Comparison of ENCODE assay signal across 29 mouse cellular contexts in genomic region chr10:52304574-52304973, GRCm38 (mm10). TPM values are rescaled to one million over a fixed set of nuclear protein-coding genes. Genes with fewer than 3 reads are reported as not detected.
DNase-seq lines count a peak whose midpoint lies in the region; ATAC-seq lines count a peak whose summit lies in the region.
"Had no signal": no experiment of that assay in that cellular context is flagged by ENCODE, and none has a peak within 500 bp of the region (broad histone marks: within the 10 kb centered on the region; RNA-seq: fewer than 3 reads in every experiment).

No protein-coding gene starts in this region.

- WGBS in neural tube, embryonic 12.5 days, result 66% methylated on average over 7 of the region's 7 CpGs

- no peak overlapping the region for H3K27ac ChIP-seq in neural tube, embryonic 12.5 days
- H3K27ac ChIP-seq: forebrain, embryonic 12.5 days; limb, embryonic 13.5 days; liver, embryonic 13.5 days; midbrain, embryonic 10.5 days; neural tube, embryonic 13.5 days; stomach, embryonic 15.5 days had no signal

- H3K9me3 ChIP-seq in neural tube, embryonic 12.5 days, result no peaks in the 10 kb centered on the region
- H3K9me3 ChIP-seq: forebrain, embryonic 12.5 days; limb, embryonic 13.5 days; liver, embryonic 13.5 days; midbrain, embryonic 10.5 days; neural tube, embryonic 13.5 days; stomach, embryonic 15.5 days had no signal

- peak; percentile 17 for DNase-seq in kidney, adult 18-20 months
- DNase-seq in kidney, postnatal 10 days, result no peak
- DNase-seq in neural tube, embryonic 10.5 days (ENCODE audit: extremely low spot score, low spot score), result no peak
- peak; percentile 69 for DNase-seq in adrenal gland, postnatal 14 days
- peak; percentile 13 to 14 for DNase-seq in kidney, postnatal 4 days
- no peak for DNase-seq in retina, embryonic 14.5 days (ENCODE audit: low spot score)
- DNase-seq in layer of hippocampus, adult 8-10 months (ENCODE audit: low spot score in 2 of 2), result no peak
- DNase-seq: cerebellum, adult 11-12 months; cerebellum, postnatal 36 days; gastrocnemius, postnatal 10 days; heart, adult 18-20 months; heart, postnatal 36 days; layer of hippocampus, adult 9-11 months; liver, embryonic 13.5 days; lung, embryonic 14.5 days; lung, postnatal 4 days; thymus, adult 18-20 months; thymus, postnatal 4 days had no signal

- peaks cover 7% of the 10 kb centered on the region for H3K36me3 ChIP-seq in neural tube, embryonic 12.5 days
- H3K36me3 ChIP-seq: forebrain, embryonic 12.5 days had no signal

- H3K27me3 ChIP-seq in neural tube, embryonic 12.5 days (replicated peaks), result no peaks in the 10 kb centered on the region
- H3K27me3 ChIP-seq: forebrain, embryonic 12.5 days; limb, embryonic 13.5 days; liver, embryonic 13.5 days; neural tube, embryonic 13.5 days; stomach, embryonic 15.5 days had no signal

- ATAC-seq in neural tube, embryonic 12.5 days (ENCODE audit: low FRiP score, low read depth), result 0 out of 2 replicates have a peak, but pooled peaks have one; percentile 27
- ATAC-seq: activated CD4-positive, CD25-positive, alpha-beta regulatory T cell, adult 4 months had no signal

- no peak overlapping the region for H3K4me3 ChIP-seq in neural tube, embryonic 12.5 days
- H3K4me3 ChIP-seq: forebrain, embryonic 12.5 days; limb, embryonic 13.5 days; liver, embryonic 13.5 days; midbrain, embryonic 10.5 days; neural tube, embryonic 13.5 days; stomach, embryonic 15.5 days had no signal

- H3K4me1 ChIP-seq in neural tube, embryonic 12.5 days, result no peaks in the 10 kb centered on the region
- H3K4me1 ChIP-seq: forebrain, embryonic 12.5 days; limb, embryonic 13.5 days; liver, embryonic 13.5 days; midbrain, embryonic 10.5 days; neural tube, embryonic 13.5 days; stomach, embryonic 15.5 days had no signal

- H3K9ac ChIP-seq in neural tube, embryonic 12.5 days, result no peak overlapping the region
- H3K9ac ChIP-seq: forebrain, embryonic 12.5 days; limb, embryonic 13.5 days; liver, embryonic 13.5 days; lung, embryonic 14.5 days; neural tube, embryonic 13.5 days; stomach, embryonic 15.5 days had no signal

- H3K4me2 ChIP-seq in neural tube, embryonic 12.5 days (replicated peaks), result no peak overlapping the region
- H3K4me2 ChIP-seq: forebrain, embryonic 12.5 days; limb, embryonic 13.5 days; liver, embryonic 13.5 days; lung, embryonic 14.5 days; neural tube, embryonic 13.5 days; stomach, embryonic 15.5 days had no signal

RNA-seq across cellular contexts. Expression of gene Gm26741, which starts 54.0 kb away (rescaled TPM):
- not detected in 2 replicates for polyA plus RNA-seq in neural tube, embryonic 12.5 days (2016; fragmentation: Nextera tagmentation; extraction: Ambion mirVana)
- not detected in 2 replicates for total RNA-seq in adrenal gland, postnatal 14 days (2021)
- not detected for total RNA-seq in layer of hippocampus, adult 8-10 months (2022)
- total RNA-seq: gastrocnemius, postnatal 10 days; heart, adult 18-20 months; heart, postnatal 36 days; left cerebral cortex, adult 8-10 months; monocyte, adult 5-6 weeks had no signal
- polyA plus RNA-seq: activated CD4-positive, CD25-positive, alpha-beta regulatory T cell, adult 4 months; forebrain, embryonic 12.5 days; frontal cortex, adult 2 months; heart, embryonic 14.5 days; limb, embryonic 13.5 days; liver, embryonic 13.5 days; lung, embryonic 14.5 days; midbrain, embryonic 10.5 days; neural tube, embryonic 13.5 days; stomach, embryonic 15.5 days had no signal

Comparison
In these comparisons a context has a peak if more than half of its experiments do, and no peak if none do; other contexts are left out.
1. DNase-seq: peak in kidney, adult 18-20 months (single experiment), adrenal gland, postnatal 14 days (single experiment) and kidney, postnatal 4 days (2 of 2); none in kidney, postnatal 10 days (single experiment), neural tube, embryonic 10.5 days (single experiment), retina, embryonic 14.5 days (single experiment) and layer of hippocampus, adult 8-10 months (0 of 2).